Mouse (Mus musculus) stomach, embryonic 16.5 days (tissue): ENCODE data around the gene Cabp2. TPM values are rescaled to one million over a fixed set of nuclear protein-coding genes. Genes with fewer than 3 reads are reported as not detected.
"Not testable (repeated sequence)": the region's sequence is repeated elsewhere in the genome, so short reads cannot be mapped to it uniquely, and the experiment has no call there.

ENCODE experiments used
- ATAC-seq: fragments of 200-750 bp; cut with Nextera tagmentation; 2 replicates; pipeline ENCODE4 v1.8.0; 2017; ENCODE audit warnings: moderate number of reproducible peaks, moderate TSS enrichment; ENCODE audit not compliant: insufficient read depth, low FRiP score
- H3K27ac ChIP-seq: fragments of 300-500 bp; sonication (generic); 2 replicates; pipeline ENCODE4 v1.5.1; 2014; ENCODE audit warnings: low read length
- H3K27me3 ChIP-seq: fragments of 300-500 bp; sonication (generic); 2 replicates; pipeline ENCODE4 v1.6.1; 2014; ENCODE audit warnings: low read length, control low read depth, mixed read lengths; ENCODE audit not compliant: control insufficient read depth, insufficient read depth
- H3K36me3 ChIP-seq: fragments of 300-500 bp; sonication (generic); 2 replicates; pipeline ENCODE4 v1.6.1; 2014; ENCODE audit warnings: low read length; ENCODE audit not compliant: control insufficient read depth, insufficient read depth
- H3K4me1 ChIP-seq: fragments of 300-500 bp; sonication (generic); 2 replicates; pipeline ENCODE4 v1.6.1; 2014; ENCODE audit warnings: low read length, control low read depth, mixed read lengths; ENCODE audit not compliant: control insufficient read depth, insufficient read depth
- H3K4me2 ChIP-seq: fragments of 300-500 bp; sonication (generic); 2 replicates; pipeline ENCODE4 v1.6.1; 2014; ENCODE audit warnings: low read depth, low read length, mixed read lengths
- H3K4me3 ChIP-seq: fragments of 300-500 bp; sonication (generic); replicated peaks from 2 replicates; pipeline ENCODE4 v1.5.1; 2014; ENCODE audit warnings: mild to moderate bottlenecking, low read length
- H3K9ac ChIP-seq: fragments of 300-500 bp; sonication (generic); 2 replicates; pipeline ENCODE4 v1.6.1; 2014; ENCODE audit warnings: low read length
- H3K9me3 ChIP-seq: fragments of 300-500 bp; sonication (generic); replicated peaks from 2 replicates; pipeline ENCODE4 v1.6.1; 2016; ENCODE audit warnings: low read length, control low read depth; ENCODE audit not compliant: control insufficient read depth
- WGBS: fragments of 180-500 bp; shearing (Covaris S2); extraction: QIAGEN DNeasy Blood & Tissue Kit; methylation state at CpG from one replicate; pipeline ENCODE4 v1.1.7; 2014; 5-methylcytosine and 5-hydroxymethylcytosine counted together
- polyA plus RNA-seq: library from polyadenylated mRNA; unstranded; fragments of >200 nt; fragmentation: Nextera tagmentation; extraction: Ambion mirVana; gene quantifications from 2 replicates; pipeline ENCODE4 v1.2.1, GENCODE M21; 2015

Gene Cabp2
- polyA plus RNA-seq, 1 experiment from 2014 or later, result 2.9 TPM

DNA sequence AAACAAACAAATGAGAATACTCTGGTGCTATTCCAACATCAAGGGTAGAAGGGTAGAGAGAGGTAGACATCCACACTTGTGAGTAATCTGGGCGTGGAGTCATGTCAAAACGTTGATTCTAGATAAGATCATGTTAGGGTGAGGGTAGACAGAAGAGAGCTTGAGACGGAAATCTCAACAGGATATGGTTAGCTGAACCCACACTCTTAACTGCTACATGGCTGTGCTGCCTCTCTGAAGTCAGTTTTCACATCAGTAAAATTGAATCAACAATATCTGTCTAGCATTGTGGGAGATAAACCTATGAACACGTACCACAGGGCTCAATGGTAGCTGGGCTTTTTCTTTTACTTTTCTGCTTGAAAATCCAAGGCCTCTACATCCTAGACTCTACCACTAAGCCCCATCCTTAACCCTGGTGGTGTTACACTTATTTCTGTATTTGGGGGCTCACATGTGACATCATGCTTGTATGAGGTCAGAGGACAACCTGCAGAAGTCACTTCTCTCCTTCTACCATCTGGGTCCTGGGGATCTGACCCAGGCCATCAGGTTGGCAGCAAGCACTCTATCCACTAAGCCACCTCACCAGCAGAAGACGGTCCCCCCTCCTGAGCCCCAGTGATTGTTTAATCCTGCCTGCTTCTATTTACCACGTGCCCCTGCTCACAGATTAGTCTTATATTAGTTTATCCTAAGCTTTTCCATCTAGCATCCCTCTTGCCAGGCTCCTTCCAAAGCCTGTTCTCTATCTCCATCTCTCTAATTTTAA lies 38.5 kb downstream of the Cabp2 start:
- no peaks in the 10 kb centered on the region for H3K27me3 ChIP-seq
- peaks cover 8% of the 10 kb centered on the region for H3K4me1 ChIP-seq
- H3K4me2 ChIP-seq, result peak overlapping the region; percentile 48; the same call in 1 of the 2 replicates
- no peak overlapping the region for H3K4me3 ChIP-seq
- no peak for ATAC-seq
- no peaks in the 10 kb centered on the region for H3K9me3 ChIP-seq
- no peak overlapping the region for H3K9ac ChIP-seq
- 73% methylated on average over 6 of the region's 6 CpGs for WGBS
- peaks cover 9% of the 10 kb centered on the region for H3K36me3 ChIP-seq
- no peak overlapping the region for H3K27ac ChIP-seq

DNA sequence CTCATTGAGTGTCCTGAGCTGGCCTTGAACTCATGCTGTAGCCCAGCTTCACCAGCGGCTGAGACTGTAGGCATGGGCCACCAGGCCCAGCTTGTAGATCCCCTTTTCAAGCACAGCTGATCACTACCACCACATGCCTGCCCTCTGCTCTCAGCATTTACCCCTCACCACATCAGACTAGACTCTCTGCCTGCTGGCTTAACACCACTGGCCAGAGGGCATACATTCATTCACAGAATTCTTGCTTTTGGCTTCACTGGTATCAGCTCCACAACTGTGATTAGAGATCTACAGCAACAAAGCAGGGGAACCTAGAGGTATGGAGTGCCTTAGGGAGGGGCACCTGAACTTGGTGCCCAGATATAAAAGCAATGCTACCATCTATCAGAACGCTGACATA lies 39.1 kb downstream of the Cabp2 start:
- Histone ChIP-seq H3K9me3 (no peaks in the 10 kb centered on the region), H3K36me3 (peaks cover 4% of the 10 kb centered on the region; the same call in 1 of the 2 replicates), H3K4me2 (peak overlapping the region; percentile 48), H3K27ac (no peak overlapping the region), H3K9ac (0 out of 2 replicates have a peak overlapping the region, but pooled peaks have one; percentile 2), H3K4me3 (peak overlapping the region; percentile 55), H3K27me3 (no peaks in the 10 kb centered on the region), H3K4me1 (peaks cover 8% of the 10 kb centered on the region)
- ATAC-seq, result no peak
- WGBS, result 97% methylated on average over 2 of the region's 2 CpGs

DNA sequence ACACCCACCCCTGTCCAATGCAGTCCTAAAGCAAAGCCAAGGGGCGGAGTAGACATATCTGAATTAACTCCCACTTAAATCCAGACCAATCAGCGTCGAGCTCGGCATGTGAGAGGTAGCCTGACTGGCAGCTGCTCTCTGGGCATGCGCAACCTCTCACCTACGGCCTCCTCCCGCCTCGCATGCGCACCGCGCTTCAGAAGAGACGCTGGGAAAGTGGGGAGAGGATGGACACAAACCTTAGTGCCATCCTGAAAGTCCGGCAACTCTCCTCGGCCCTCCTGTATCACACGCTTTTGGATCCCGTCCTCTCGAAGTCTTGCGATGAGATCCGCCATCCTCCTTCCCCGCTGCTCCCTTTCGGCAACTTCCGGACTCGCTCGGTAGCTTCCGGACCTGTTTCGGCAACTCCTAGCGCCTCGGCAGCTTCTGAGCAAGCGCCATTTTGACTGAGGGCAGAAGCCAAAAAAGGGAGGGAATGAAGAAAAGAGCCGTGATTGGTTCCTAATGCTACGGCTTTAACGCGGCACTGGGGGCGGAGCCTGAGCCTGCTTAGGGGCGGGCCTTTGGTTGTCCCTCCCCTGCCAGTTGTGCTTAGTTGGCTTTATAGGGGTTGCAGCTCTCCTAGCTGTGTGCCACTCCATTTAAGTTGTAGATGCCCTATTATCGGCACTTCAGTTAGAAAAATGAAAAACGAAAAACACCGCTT lies 39.9 kb downstream of the Cabp2 start:
- Histone ChIP-seq H3K9ac (peak overlapping the region; percentile 76), H3K27ac (peak overlapping the region; percentile 79), H3K4me3 (peak overlapping the region; percentile 55), H3K27me3 (no peaks in the 10 kb centered on the region), H3K4me2 (peak overlapping the region; percentile 48), H3K9me3 (no peaks in the 10 kb centered on the region), H3K36me3 (no peaks in the 10 kb centered on the region), H3K4me1 (peaks cover 8% of the 10 kb centered on the region)
- 2% methylated on average over 38 of the region's 38 CpGs for WGBS
- peak; percentile 84 for ATAC-seq

DNA sequence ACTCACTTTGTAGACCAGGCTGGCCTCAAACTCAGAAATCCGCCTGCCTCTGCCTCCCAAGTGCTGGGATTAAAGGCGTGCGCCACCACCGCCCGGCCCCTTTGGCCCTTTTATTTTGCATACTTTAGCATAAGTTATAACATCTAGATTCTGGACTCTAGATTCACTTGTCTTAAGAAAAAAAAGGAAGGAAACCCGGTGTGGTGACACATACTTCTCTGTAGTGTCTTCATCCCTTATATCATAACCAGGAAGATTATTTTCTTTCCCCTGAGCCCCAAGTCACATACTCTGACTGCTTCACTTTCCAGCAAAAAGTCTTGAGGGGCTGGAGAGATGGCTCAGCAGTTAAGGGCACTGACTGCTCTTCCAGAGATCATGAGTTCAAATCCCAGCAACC lies 40.5 kb downstream of the Cabp2 start:
- H3K4me1 ChIP-seq, result peaks cover 14% of the 10 kb centered on the region
- not testable (repeated sequence) for H3K9me3 ChIP-seq, H3K4me3 ChIP-seq, H3K27ac ChIP-seq, H3K27me3 ChIP-seq, ATAC-seq, H3K36me3 ChIP-seq
- WGBS, result 49% methylated on average over 6 of the region's 6 CpGs
- peak overlapping the region; percentile 30 for H3K4me2 ChIP-seq
- H3K9ac ChIP-seq, result peak overlapping the region; percentile 24; the same call in 1 of the 2 replicates

DNA sequence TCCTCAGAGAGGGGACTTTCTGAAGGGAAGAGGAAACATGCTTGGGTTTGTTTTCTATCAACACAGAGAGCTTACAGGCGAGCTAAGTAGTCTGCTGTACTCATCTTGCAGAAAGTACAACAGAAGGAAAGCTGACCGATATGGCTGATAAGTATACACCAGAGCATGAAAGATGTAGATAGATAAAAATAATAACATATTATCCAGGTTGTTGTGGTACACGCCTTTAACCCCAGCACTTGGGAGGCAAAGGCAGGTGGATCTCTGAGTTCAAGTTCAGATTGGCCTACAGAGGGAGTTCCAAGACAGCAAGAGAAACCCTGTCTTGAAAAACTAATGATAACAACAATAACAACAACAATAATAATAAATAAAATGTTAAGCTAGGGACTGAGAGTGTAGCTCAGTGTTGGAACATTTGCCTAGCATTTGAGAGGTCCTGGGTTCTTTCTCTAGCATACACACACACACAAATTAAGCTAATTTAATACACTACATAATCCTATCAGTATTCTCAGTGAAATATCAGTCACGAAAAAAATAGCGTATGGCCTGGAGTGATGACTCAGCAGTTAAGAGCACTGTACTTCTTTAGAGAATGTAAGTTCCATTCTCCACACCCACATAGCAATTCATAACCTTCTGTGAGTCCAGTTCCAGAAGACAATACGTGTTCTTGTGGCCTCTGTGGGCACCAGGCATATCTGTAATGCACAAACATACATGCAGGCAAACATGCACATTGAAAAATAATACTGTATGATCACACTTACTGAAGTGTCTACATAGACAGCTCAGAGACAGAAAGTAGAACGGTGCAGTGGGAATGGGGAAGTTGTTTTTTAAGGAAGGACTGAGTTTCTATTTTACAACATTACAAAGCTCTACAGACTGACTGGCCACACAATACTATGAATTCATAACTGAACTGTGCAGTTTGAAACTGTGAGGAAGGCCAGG lies 41.3 kb downstream of the Cabp2 start:
- no peaks in the 10 kb centered on the region for H3K9me3 ChIP-seq
- 73% methylated on average over 7 of the region's 7 CpGs for WGBS
- no peak overlapping the region for H3K27ac ChIP-seq
- no peak overlapping the region for H3K9ac ChIP-seq
- no peak for ATAC-seq
- peaks cover 16% of the 10 kb centered on the region for H3K4me1 ChIP-seq
- H3K27me3 ChIP-seq, result no peaks in the 10 kb centered on the region
- no peak overlapping the region for H3K4me2 ChIP-seq
- no peak overlapping the region for H3K4me3 ChIP-seq
- no peaks in the 10 kb centered on the region for H3K36me3 ChIP-seq

DNA sequence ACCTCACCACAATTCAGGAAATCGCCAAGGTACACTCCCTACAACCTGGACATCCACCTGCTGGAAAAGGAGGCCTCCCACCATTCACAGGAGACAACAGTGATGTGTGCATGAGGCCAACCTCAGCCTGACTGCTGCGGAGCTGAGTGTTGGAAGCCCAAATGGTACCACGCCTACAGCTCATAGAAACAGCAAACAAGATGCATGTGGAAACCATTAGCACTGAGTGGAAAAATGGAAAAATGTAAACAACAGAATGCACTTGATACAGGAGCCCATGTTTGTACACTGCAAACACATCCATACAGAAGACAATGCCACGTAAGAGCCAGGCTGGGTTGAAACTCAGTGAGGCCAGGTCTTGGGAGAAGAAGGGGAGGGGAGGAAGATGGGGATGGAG lies 43.1 kb downstream of the Cabp2 start:
- 0 out of 2 replicates have a peak overlapping the region, but pooled peaks have one; percentile 14 for H3K9ac ChIP-seq
- 0 out of 2 replicates have a peak, but pooled peaks cover 6% of the 10 kb centered on the region for H3K36me3 ChIP-seq
- no peak overlapping the region for H3K27ac ChIP-seq
- 75% methylated on average over 4 of the region's 4 CpGs for WGBS
- ATAC-seq, result no peak
- H3K27me3 ChIP-seq, result no peaks in the 10 kb centered on the region
- no peaks in the 10 kb centered on the region for H3K9me3 ChIP-seq
- no peak overlapping the region for H3K4me3 ChIP-seq
- no peak overlapping the region for H3K4me2 ChIP-seq
- H3K4me1 ChIP-seq, result peaks cover 16% of the 10 kb centered on the region

DNA sequence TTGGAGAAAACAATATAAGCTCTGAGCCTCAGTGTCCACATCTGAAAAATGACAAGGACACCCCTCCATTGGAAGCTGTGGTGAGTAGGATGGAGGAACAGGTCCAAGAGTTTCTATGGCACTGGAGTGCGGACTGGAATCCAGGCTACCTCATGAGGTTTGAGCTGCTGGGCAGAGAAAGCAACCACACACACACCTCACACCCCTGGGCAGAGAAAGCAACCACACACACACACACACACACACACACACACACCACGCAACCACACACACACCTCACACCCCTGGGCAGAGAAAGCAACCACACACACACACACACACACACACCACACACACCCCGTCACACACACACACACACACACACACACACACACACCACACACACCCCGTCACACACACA lies 43.9 kb downstream of the Cabp2 start:
- Histone ChIP-seq H3K36me3 (0 out of 2 replicates have a peak, but pooled peaks cover 11% of the 10 kb centered on the region), H3K9ac (peak overlapping the region; percentile 63; the same call in 1 of the 2 replicates), H3K4me1 (peaks cover 15% of the 10 kb centered on the region), H3K4me3 (peak overlapping the region; percentile 60), H3K4me2 (peak overlapping the region; percentile 52)
- not testable (repeated sequence) for H3K27ac ChIP-seq, H3K27me3 ChIP-seq, H3K9me3 ChIP-seq
- WGBS, result 26% methylated on average over 3 of the region's 4 CpGs
- peak; percentile 26 for ATAC-seq

DNA sequence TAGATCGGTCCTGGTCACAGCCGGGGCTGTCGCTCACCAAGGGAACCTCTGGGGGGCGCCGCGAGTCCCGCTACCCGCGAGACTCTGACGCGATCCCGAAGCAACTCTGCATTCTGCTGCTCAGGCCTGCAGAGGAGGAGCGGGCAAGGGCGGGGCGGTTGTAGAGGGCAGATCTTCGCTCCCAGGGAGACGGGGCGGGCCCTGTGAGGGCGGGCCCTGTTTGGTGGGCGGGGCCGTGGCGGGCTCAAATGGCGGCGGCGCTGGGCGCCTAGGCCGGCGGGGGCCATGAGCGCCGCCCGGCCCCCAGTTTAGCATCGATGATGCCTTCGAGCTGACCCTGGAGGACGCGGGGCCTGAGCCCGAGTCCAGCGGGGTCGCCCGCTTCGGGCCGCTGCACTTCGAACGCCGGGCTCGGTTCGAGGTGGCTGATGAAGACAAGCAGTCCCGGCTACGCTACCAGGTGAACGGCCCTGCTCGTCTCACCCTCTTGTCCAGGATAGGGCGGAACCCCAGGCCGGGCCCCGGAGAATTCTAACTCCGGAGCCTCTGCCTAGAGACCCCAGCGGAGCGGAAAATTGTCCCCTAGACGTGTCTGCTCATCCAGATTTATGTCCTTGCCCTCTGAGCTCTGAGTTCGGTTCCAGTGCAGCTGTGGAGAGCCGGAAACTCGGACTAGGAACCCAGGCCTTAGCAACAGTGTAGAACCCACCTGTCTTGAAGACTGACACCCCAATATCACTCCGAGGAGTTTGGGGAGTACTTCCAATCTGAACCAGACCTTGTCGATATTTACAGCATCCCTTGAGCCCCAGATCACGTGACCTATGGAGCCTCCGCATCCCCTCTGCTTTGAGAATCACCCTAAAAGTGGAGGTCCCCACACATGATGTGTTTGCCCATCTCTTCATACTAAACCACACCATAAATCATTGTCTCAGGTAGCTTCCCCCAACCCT lies 44.6 kb downstream of the Cabp2 start, which contains the start of gene Aip:
Gene Aip (minus strand): TSS at position 118 of the 956 bp plus-strand sequence.
- peak; percentile 95 for ATAC-seq
- Histone ChIP-seq H3K4me2 (peak within 1 kb of the TSS; percentile 68), H3K4me1 (peaks cover 7% of the 10 kb centered on the region), H3K4me3 (peak within 1 kb of the TSS; percentile 60), H3K36me3 (0 out of 2 replicates have a peak, but pooled peaks cover 12% of the 10 kb centered on the region), H3K27me3 (no peaks in the 10 kb centered on the region), H3K9me3 (no peaks in the 10 kb centered on the region), H3K9ac (peak within 1 kb of the TSS; percentile 82), H3K27ac (peak within 1 kb of the TSS; percentile 16)
- WGBS, result under 1% methylated on average over 60 of the region's 64 CpGs
